Mouse (Mus musculus): ENCODE measurements around the gene Nptn. TPM values are rescaled to one million over a fixed set of nuclear protein-coding genes. Genes with fewer than 3 reads are reported as not detected.

The Nptn gene
- total RNA-seq, 2 experiments from 2014 or later: 239 to 520 TPM

- no peak for ATAC-seq (ENCODE audit: poor library complexity, severe bottlenecking)
These were observed 66.6 kb downstream of the Nptn start for GRCm38 (mm10) chr9:58648406-58649264.

GRCm38 (mm10) chr9:58649265-58649626, 67.2 kb downstream of the Nptn start:
- ATAC-seq (ENCODE audit: poor library complexity, severe bottlenecking): no peak

- peak; percentile 64; the same call in 1 of the 2 replicates for ATAC-seq (ENCODE audit: poor library complexity, severe bottlenecking)
These were observed 70.0 kb downstream of the Nptn start for GRCm38 (mm10) chr9:58651993-58652392.

GRCm38 (mm10) chr9:58654494-58654893, 72.5 kb downstream of the Nptn start:
- ATAC-seq (ENCODE audit: poor library complexity, severe bottlenecking): no peak

- ATAC-seq (ENCODE audit: poor library complexity, severe bottlenecking): 0 out of 2 replicates have a peak, but pooled peaks have one; percentile 15
These were observed 74.4 kb downstream of the Nptn start for GRCm38 (mm10) chr9:58656396-58656795.

GRCm38 (mm10) chr9:58656824-58657223, 74.8 kb downstream of the Nptn start:
- no peak for ATAC-seq (ENCODE audit: poor library complexity, severe bottlenecking)

- ATAC-seq (ENCODE audit: poor library complexity, severe bottlenecking): peak; percentile 47
These were observed 75.9 kb downstream of the Nptn start for GRCm38 (mm10) chr9:58657735-58658512.

GRCm38 (mm10) chr9:58658596-58659309, 76.7 kb downstream of the Nptn start:
- no peak for ATAC-seq (ENCODE audit: poor library complexity, severe bottlenecking)

GRCm38 (mm10) chr9:58659331-58659730, 77.3 kb downstream of the Nptn start:
- no peak for ATAC-seq (ENCODE audit: poor library complexity, severe bottlenecking)

- ATAC-seq (ENCODE audit: poor library complexity, severe bottlenecking): no peak
These were observed 77.9 kb downstream of the Nptn start for GRCm38 (mm10) chr9:58659989-58660388.

GRCm38 (mm10) chr9:58660673-58661072, 78.6 kb downstream of the Nptn start:
- no peak for ATAC-seq (ENCODE audit: poor library complexity, severe bottlenecking)

GRCm38 (mm10) chr9:58662007-58662406, 80.0 kb downstream of the Nptn start:
- no peak for ATAC-seq (ENCODE audit: poor library complexity, severe bottlenecking)

- no peak for ATAC-seq (ENCODE audit: poor library complexity, severe bottlenecking)
These were observed 80.8 kb downstream of the Nptn start for GRCm38 (mm10) chr9:58662791-58663190.

GRCm38 (mm10) chr9:58665492-58665891, 83.5 kb downstream of the Nptn start:
- no peak for ATAC-seq (ENCODE audit: poor library complexity, severe bottlenecking)

- no peak for ATAC-seq (ENCODE audit: poor library complexity, severe bottlenecking)
These were observed 84.2 kb downstream of the Nptn start for GRCm38 (mm10) chr9:58666191-58666590.

GRCm38 (mm10) chr9:58667244-58667643, 85.2 kb downstream of the Nptn start:
- ATAC-seq (ENCODE audit: poor library complexity, severe bottlenecking): no peak

- ATAC-seq (ENCODE audit: poor library complexity, severe bottlenecking): no peak
These were observed 86.1 kb downstream of the Nptn start for GRCm38 (mm10) chr9:58668171-58668570.

- no peak for ATAC-seq (ENCODE audit: poor library complexity, severe bottlenecking)
These were observed 87.0 kb downstream of the Nptn start for GRCm38 (mm10) chr9:58669071-58669470.

GRCm38 (mm10) chr9:58669819-58670218, 87.8 kb downstream of the Nptn start:
- no peak for ATAC-seq (ENCODE audit: poor library complexity, severe bottlenecking)

GRCm38 (mm10) chr9:58672474-58672873, 90.4 kb downstream of the Nptn start:
- no peak for ATAC-seq (ENCODE audit: poor library complexity, severe bottlenecking)

- ATAC-seq (ENCODE audit: poor library complexity, severe bottlenecking): no peak
These were observed 92.7 kb downstream of the Nptn start for GRCm38 (mm10) chr9:58674736-58675135.

All from megakaryocyte, adult 5-6 weeks (primary cell).